ENCODE assay signal across 9 mouse cellular contexts in the genomic region with DNA sequence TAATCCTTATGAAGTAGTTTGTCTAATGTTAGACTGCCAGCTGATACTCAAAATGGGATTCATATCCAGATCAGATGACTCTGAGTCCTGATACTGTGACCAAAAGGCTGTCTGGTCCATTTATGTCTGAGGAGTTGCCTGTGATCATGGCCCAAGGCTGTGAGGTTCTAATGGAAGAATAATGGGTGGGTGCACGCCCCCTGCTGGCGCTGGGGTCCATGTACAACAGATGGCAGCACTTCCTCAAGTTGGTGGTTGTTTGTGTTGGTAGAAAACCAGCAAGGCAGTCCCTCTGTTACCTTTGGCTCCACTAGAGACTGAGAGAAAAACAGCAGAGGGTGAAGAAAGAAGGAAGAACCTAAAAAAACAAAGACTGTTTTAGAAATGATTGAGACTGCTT.
A peak's percentile ranks its signal among the peaks of the same experiment; 100 is the strongest.
DNase-seq lines count a peak whose midpoint lies in the region; ATAC-seq and TF ChIP-seq lines count a peak whose summit lies in the region.
"Had no signal": no experiment of that assay in that cellular context is flagged by ENCODE, and none has a peak within 500 bp of the region (broad histone marks: within the 10 kb centered on the region; RNA-seq: fewer than 3 reads in every experiment).

No protein-coding gene starts in this region.

- in situ Hi-C loops in CH12.LX (cut with MboI; ENCODE audit: low pct_ligation_motif_present, low pct_unique_long_range_greater_than_20kb, low sequenced_read_pairs), result loop anchor here (5.0 to 10.0 kb wide), 2 partner anchors 398 to 461 kb away; no protein-coding TSS in a partner anchor

- WGBS in hindbrain, embryonic 14.5 days, result 10% methylated on average over 2 of the region's 2 CpGs
- WGBS in hindbrain, embryonic 16.5 days, result 8% methylated on average over 2 of the region's 2 CpGs

- peaks cover 11% of the 10 kb centered on the region; the same call in 1 of the 2 replicates for H3K36me3 ChIP-seq in hindbrain, embryonic 14.5 days (replicated peaks; ENCODE audit: control insufficient read depth, insufficient read depth)
- peaks cover 5% of the 10 kb centered on the region for H3K36me3 ChIP-seq in hindbrain, embryonic 16.5 days (ENCODE audit: control insufficient read depth, insufficient read depth, low read length)
- no peaks in the 10 kb centered on the region for H3K36me3 ChIP-seq in CH12.LX (replicated peaks in 1 of 2; ENCODE audit: control insufficient read depth in 1 of 2, insufficient read depth in 1 of 2, low read length in 1 of 2)
- H3K36me3 ChIP-seq: liver, embryonic 15.5 days had no signal

- no peak overlapping the region for H3K9ac ChIP-seq in hindbrain, embryonic 14.5 days
- no peak overlapping the region for H3K9ac ChIP-seq in hindbrain, embryonic 16.5 days (ENCODE audit: low read depth, low read length)
- no peak overlapping the region for H3K9ac ChIP-seq in CH12.LX (ENCODE audit: insufficient read depth, low read depth)
- H3K9ac ChIP-seq: liver, embryonic 15.5 days had no signal

- H3K9me3 ChIP-seq in hindbrain, embryonic 14.5 days (ENCODE audit: control insufficient read depth, low read length), result no peaks in the 10 kb centered on the region
- no peaks in the 10 kb centered on the region for H3K9me3 ChIP-seq in hindbrain, embryonic 16.5 days (ENCODE audit: control insufficient read depth, low read length)
- H3K9me3 ChIP-seq in CH12.LX (replicated peaks; ENCODE audit: low read length), result no peaks in the 10 kb centered on the region
- H3K9me3 ChIP-seq: liver, embryonic 15.5 days had no signal

- TF ChIP-seq POLR2A in CH12.LX (IDR thresholded peaks at IDR 0.05; ENCODE audit: low read depth, low read length), result no peak

- TF ChIP-seq CTCF in CH12.LX (conservative IDR thresholded peaks at IDR 0.05 in 1 of 2, IDR thresholded peaks at IDR 0.05 in 1 of 2; ENCODE audit: low read depth in 2 of 2, low read length in 2 of 2), result peak; percentile 67 to 79

- TF ChIP-seq RAD21 in CH12.LX (IDR thresholded peaks at IDR 0.05; ENCODE audit: low read depth, low read length), result peak; percentile 58

- no peak overlapping the region for H3K4me3 ChIP-seq in hindbrain, embryonic 14.5 days (replicated peaks; ENCODE audit: low read length)
- H3K4me3 ChIP-seq in hindbrain, embryonic 16.5 days (ENCODE audit: low read length), result no peak overlapping the region
- no peak overlapping the region for H3K4me3 ChIP-seq in CH12.LX (replicated peaks in 1 of 3; ENCODE audit: low read depth in 2 of 3, low read length in 2 of 3, poor library complexity in 1 of 3)
- H3K4me3 ChIP-seq: liver, embryonic 15.5 days had no signal

- no peaks in the 10 kb centered on the region for H3K27me3 ChIP-seq in hindbrain, embryonic 14.5 days (ENCODE audit: control insufficient read depth, insufficient read depth, low read length)
- H3K27me3 ChIP-seq in hindbrain, embryonic 16.5 days (replicated peaks; ENCODE audit: control insufficient read depth, insufficient read depth, low read length), result no peaks in the 10 kb centered on the region; the same call in 1 of the 2 replicates
- H3K27me3 ChIP-seq in CH12.LX (replicated peaks), result peaks cover 5% of the 10 kb centered on the region
- H3K27me3 ChIP-seq: liver, embryonic 15.5 days had no signal

- peak; percentile 71 for DNase-seq in hindbrain, embryonic 14.5 days (ENCODE audit: low spot score)
- peak; percentile 62 for DNase-seq in CH12.LX (ENCODE audit: extremely low read depth)
- peak; percentile 3 for DNase-seq in c-Kit-positive CD71-positive TER-119-positive erythroid progenitor cells, embryonic 14.5 days (ENCODE audit: low spot score)
- DNase-seq in forelimb bud, embryonic 11.5 days (ENCODE audit: low read depth, low spot score), result peak; percentile 56
- DNase-seq in kidney, postnatal 10 days, result peak; percentile 84
- DNase-seq in lung, postnatal 14 days, result peak; percentile 76
- peak; percentile 21 for DNase-seq in telencephalon, adult 2 months (ENCODE audit: low read depth, low spot score)

- no peak overlapping the region for H3K4me2 ChIP-seq in hindbrain, embryonic 14.5 days (replicated peaks)
- no peak overlapping the region for H3K4me2 ChIP-seq in hindbrain, embryonic 16.5 days (ENCODE audit: low read length)
- no peak overlapping the region for H3K4me2 ChIP-seq in CH12.LX (ENCODE audit: insufficient read depth, low read depth, poor library complexity, severe bottlenecking)
- H3K4me2 ChIP-seq: liver, embryonic 15.5 days had no signal

- TF ChIP-seq EP300 in CH12.LX (IDR thresholded peaks at IDR 0.05; ENCODE audit: low read length), result no peak

- H3K27ac ChIP-seq in hindbrain, embryonic 14.5 days, result no peak overlapping the region
- H3K27ac ChIP-seq in hindbrain, embryonic 16.5 days (ENCODE audit: low read depth, low read length), result no peak overlapping the region
- no peak overlapping the region for H3K27ac ChIP-seq in CH12.LX (ENCODE audit: insufficient read depth, low read depth)
- H3K27ac ChIP-seq: liver, embryonic 15.5 days had no signal

- H3K4me1 ChIP-seq in hindbrain, embryonic 14.5 days (replicated peaks; ENCODE audit: control insufficient read depth, insufficient read depth, low read length), result no peaks in the 10 kb centered on the region
- peaks cover 3% of the 10 kb centered on the region; the same call in 1 of the 2 replicates for H3K4me1 ChIP-seq in hindbrain, embryonic 16.5 days (ENCODE audit: control insufficient read depth, insufficient read depth, low read depth, low read length)
- no peaks in the 10 kb centered on the region for H3K4me1 ChIP-seq in CH12.LX (ENCODE audit: control insufficient read depth in 1 of 2, insufficient read depth in 2 of 2)
- H3K4me1 ChIP-seq: liver, embryonic 15.5 days had no signal

- no peaks in the 10 kb centered on the region for H3K79me2 ChIP-seq in CH12.LX (replicated peaks; ENCODE audit: control insufficient read depth, extremely low read depth, insufficient read depth, poor library complexity, severe bottlenecking)

- dilution Hi-C loops in CH12.LX (cut with MboI; ENCODE audit: extremely low pct_ligation_motif_present, extremely low pct_unique_long_range_greater_than_20kb, low sequenced_read_pairs), result no loop called here

- ATAC-seq in hindbrain, embryonic 14.5 days (ENCODE audit: low FRiP score), result no peak
- ATAC-seq in hindbrain, embryonic 16.5 days, result no peak

TF ChIP-seq in CH12.LX, 34 proteins besides CTCF, POLR2A, EP300 and RAD21:
- TF ChIP-seq SMC3 (IDR thresholded peaks at IDR 0.05; ENCODE audit: low read depth, low read length) (peak; percentile 73), HCFC1 (IDR thresholded peaks at IDR 0.05; ENCODE audit: low read depth, low read length) (no peak)
TF ChIP-seq in CH12.LX: peak in this region for 1.

Comparison
In these comparisons a context has a peak if more than half of its experiments do, and no peak if none do; other contexts are left out.
1. DNase-seq: peak in every context shown above with its lines; median percentile 84 in kidney, postnatal 10 days; 76 in lung, postnatal 14 days; 71 in hindbrain, embryonic 14.5 days; 62 in CH12.LX; 56 in forelimb bud, embryonic 11.5 days; 21 in telencephalon, adult 2 months; 3 in c-Kit-positive CD71-positive TER-119-positive erythroid progenitor cells, embryonic 14.5 days.